Mouse (Mus musculus) testis, adult 2 months (tissue): ENCODE measurements around the gene Ulk4.

Experiments used
- CTCF ChIP-seq: fragments of 200-500 bp; IDR thresholded peaks from 2 replicates; pipeline ENCODE4 v1.5.1; 2012; ENCODE audit warnings: low read depth, mild to moderate bottlenecking, inconsistent platforms, low read length, moderate library complexity; ENCODE audit not compliant: control insufficient read depth, insufficient read depth, insufficient replicate concordance
- POLR2A ChIP-seq: fragments of 200-500 bp; IDR thresholded peaks from 2 replicates; pipeline ENCODE4 v1.6.1; 2012; ENCODE audit warnings: low read depth, mild to moderate bottlenecking, inconsistent platforms, low read length, moderate library complexity; ENCODE audit not compliant: control insufficient read depth

DNA sequence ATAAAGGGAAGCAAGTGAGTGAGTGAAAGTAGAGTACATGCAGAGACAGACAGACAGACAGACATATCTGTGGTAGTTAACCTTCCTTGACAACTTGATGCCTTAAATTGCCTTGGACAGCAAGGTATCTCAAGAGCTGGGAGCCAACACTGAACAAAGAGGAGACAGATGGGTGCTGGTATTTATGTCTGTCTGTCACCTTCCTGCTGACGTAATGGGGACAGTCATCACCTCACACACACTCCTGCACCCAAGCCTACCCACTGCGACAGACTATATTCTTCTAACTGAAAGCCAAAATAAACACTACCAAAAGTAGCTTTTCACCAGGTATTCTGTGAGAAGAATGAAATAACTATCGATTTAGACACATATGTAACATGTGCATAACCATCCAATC is 196.2 kb downstream of the Ulk4 start:
- TF ChIP-seq CTCF, result no peak
- no peak for TF ChIP-seq POLR2A
